Mouse (Mus musculus) megakaryocyte, embryonic 14.5 days (primary cell): ENCODE measurements around the gene Psrc1.

ENCODE experiments used
- FLI1 ChIP-seq: IDR thresholded peaks from 2 replicates; pipeline ENCODE4 v1.6.1; 2012; ENCODE audit warnings: low read length, inconsistent platforms, mixed read lengths
- GATA1 ChIP-seq: IDR thresholded peaks from 3 replicates; pipeline ENCODE4 v1.6.1; 2012; ENCODE audit warnings: mixed read lengths, low read length, inconsistent platforms, borderline replicate concordance

DNA sequence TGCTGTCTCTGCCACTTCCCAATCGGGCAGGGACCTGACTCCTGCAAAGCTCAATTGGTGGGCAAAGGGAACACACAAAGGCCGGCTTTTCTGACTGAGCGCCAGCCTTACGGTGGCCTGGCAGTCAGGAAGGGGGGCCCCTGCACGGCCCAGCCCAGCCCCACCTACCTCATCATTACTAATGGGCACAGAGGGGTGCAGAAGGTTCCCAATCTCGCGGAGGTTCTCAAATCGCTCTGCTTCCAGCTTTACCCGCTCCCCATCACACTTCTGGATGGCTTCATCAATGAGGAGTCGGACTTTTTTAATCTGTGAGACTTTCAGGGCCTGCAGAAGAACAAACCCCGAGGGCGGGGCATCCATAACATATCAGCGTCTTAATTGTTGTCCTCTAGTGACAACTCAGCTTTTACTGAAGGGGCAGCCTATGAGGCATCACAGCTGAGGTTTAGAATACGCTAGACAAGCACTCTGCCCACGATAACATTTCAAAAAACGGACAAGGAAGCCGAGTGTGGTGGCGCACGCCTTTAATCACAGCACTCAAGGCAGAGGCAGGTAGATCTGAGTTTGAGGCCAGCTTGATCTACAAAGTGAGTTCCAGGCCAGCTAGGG lies 50.3 kb downstream of the Psrc1 start:
- TF ChIP-seq GATA1 (no peak), FLI1 (no peak)
